Mouse (Mus musculus) hindbrain, embryonic 14.5 days (tissue): ENCODE results near the gene Tab1. TPM values are rescaled to one million over a fixed set of nuclear protein-coding genes. Genes with fewer than 3 reads are reported as not detected.
A peak's percentile ranks its signal among the peaks of the same experiment; 100 is the strongest.

Experiments
- ATAC-seq: fragments of 200-750 bp; cut with Nextera tagmentation; 2 replicates; pipeline ENCODE4 v1.8.0; 2017; ENCODE audit warnings: moderate number of reproducible peaks, mild to moderate bottlenecking, moderate TSS enrichment, moderate library complexity; ENCODE audit not compliant: low FRiP score
- DNase-seq: peaks from one replicate; pipeline ENCODE4 v3.0.0-alpha.2; 2015; ENCODE audit warnings: low spot score
- H3K27ac ChIP-seq: fragments of 300-500 bp; sonication (generic); 2 replicates; pipeline ENCODE4 v1.5.1; 2014; ENCODE audit warnings: mild to moderate bottlenecking, moderate library complexity
- H3K27me3 ChIP-seq: fragments of 300-500 bp; sonication (generic); 2 replicates; pipeline ENCODE4 v1.6.1; 2014; ENCODE audit warnings: mild to moderate bottlenecking, low read length, mixed read lengths; ENCODE audit not compliant: control insufficient read depth, insufficient read depth
- H3K36me3 ChIP-seq: fragments of 300-500 bp; sonication (generic); replicated peaks from 2 replicates; pipeline ENCODE4 v1.6.1; 2014; ENCODE audit not compliant: control insufficient read depth, insufficient read depth
- H3K4me1 ChIP-seq: fragments of 300-500 bp; sonication (generic); replicated peaks from 2 replicates; pipeline ENCODE4 v1.6.1; 2014; ENCODE audit warnings: antibody characterized with exemption, low read length, mixed read lengths; ENCODE audit not compliant: control insufficient read depth, insufficient read depth
- H3K4me2 ChIP-seq: fragments of 300-500 bp; sonication (generic); replicated peaks from 2 replicates; pipeline ENCODE4 v1.6.1; 2014; ENCODE audit warnings: mild to moderate bottlenecking, moderate library complexity
- H3K4me3 ChIP-seq: fragments of 300-500 bp; sonication (generic); replicated peaks from 2 replicates; pipeline ENCODE4 v1.5.1; 2014; ENCODE audit warnings: mild to moderate bottlenecking, low read length
- H3K9ac ChIP-seq: fragments of 300-500 bp; sonication (generic); 2 replicates; pipeline ENCODE4 v1.6.1; 2014
- H3K9me3 ChIP-seq: fragments of 300-500 bp; sonication (generic); 2 replicates; pipeline ENCODE4 v1.6.1; 2016; ENCODE audit warnings: low read length; ENCODE audit not compliant: control insufficient read depth
- WGBS: fragments of 180-500 bp; shearing (Covaris S2); extraction: QIAGEN DNeasy Blood & Tissue Kit; methylation state at CpG from one replicate; pipeline ENCODE4 v1.1.7; 2014; 5-methylcytosine and 5-hydroxymethylcytosine counted together
- polyA plus RNA-seq: library from polyadenylated mRNA; unstranded; fragments of >200 nt; fragmentation: Nextera tagmentation; extraction: Ambion mirVana; gene quantifications from 2 replicates; pipeline ENCODE4 v1.2.1, GENCODE M21; 2014

The Tab1 gene
- polyA plus RNA-seq: 32.2 and 36.1 TPM in 2 replicates

DNA sequence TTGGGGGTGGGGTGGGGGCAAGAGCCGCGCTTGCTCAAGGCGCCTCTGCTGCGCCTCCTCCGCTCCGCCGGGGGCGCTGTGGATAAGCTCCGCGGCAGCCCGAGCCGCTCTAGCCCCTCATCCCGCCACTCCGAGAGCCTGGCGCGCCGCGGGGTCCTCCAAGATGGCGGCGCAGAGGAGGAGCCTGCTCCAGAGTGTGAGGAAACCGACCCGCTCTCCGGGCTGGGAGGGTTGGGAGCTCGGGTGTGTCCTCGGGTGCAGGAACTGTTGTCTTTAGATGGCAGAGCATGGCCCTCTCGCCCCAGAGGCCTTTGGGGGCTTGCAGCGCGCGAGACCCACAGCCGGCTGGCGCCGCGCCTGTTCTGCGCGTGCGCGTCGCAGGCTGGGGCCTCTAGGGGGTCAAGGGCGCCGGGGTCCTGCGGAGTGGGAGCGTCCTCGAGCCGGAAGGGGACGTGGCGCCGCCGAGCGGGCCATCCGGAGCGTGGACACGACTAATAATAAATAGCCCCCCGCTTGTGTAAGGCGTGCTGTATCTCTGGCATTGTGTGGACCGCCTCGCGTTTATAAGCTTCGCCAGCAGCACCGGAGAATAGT is at the start of gene Tab1:
Gene Tab1, plus strand, starts transcription at position 135 of the 594 bp plus-strand sequence.
- Histone ChIP-seq H3K9ac (peak within 1 kb of the TSS; percentile 83), H3K9me3 (no peaks in the 10 kb centered on the region), H3K4me1 (peaks cover 14% of the 10 kb centered on the region), H3K36me3 (no peaks in the 10 kb centered on the region), H3K27ac (peak within 1 kb of the TSS; percentile 99), H3K4me2 (peak within 1 kb of the TSS; percentile 83), H3K27me3 (no peaks in the 10 kb centered on the region), H3K4me3 (peak within 1 kb of the TSS; percentile 69)
- under 1% methylated on average over 58 of the region's 59 CpGs for WGBS
- ATAC-seq (peak; percentile 93), DNase-seq (peak; percentile 96)

DNA sequence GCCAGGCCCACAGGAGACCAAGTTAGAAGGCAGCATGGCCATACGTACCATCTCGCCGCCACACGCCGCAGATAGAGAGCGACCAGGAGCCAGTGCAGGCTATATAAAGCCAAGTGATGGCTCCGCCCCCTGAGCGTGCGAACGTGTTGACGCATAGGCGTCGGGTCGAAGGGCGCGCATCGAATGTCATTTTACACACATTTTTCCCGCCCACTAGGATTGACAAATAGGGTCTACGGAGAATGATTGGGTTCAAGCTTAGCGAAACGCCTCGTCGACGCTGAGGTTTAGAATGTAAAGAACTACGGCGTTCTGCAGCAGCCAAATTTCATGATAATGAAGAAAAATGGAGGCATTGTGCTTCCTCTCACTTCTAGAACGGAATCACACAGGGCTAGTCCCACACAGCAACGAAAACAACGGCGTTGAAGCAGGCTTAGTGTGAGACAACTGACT is 49.6 kb upstream of the Tab1 start:
- H3K9ac ChIP-seq: peak overlapping the region; percentile 92
- peak overlapping the region; percentile 98 for H3K27ac ChIP-seq
- ATAC-seq: peak; percentile 95
- peaks cover 22% of the 10 kb centered on the region for H3K4me1 ChIP-seq
- H3K36me3 ChIP-seq: peaks cover 38% of the 10 kb centered on the region
- H3K4me3 ChIP-seq: peak overlapping the region; percentile 70
- peak; percentile 100 for DNase-seq
- H3K9me3 ChIP-seq: no peaks in the 10 kb centered on the region
- H3K27me3 ChIP-seq: no peaks in the 10 kb centered on the region
- H3K4me2 ChIP-seq: peak overlapping the region; percentile 83
- WGBS: under 1% methylated on average over 30 of the region's 30 CpGs

DNA sequence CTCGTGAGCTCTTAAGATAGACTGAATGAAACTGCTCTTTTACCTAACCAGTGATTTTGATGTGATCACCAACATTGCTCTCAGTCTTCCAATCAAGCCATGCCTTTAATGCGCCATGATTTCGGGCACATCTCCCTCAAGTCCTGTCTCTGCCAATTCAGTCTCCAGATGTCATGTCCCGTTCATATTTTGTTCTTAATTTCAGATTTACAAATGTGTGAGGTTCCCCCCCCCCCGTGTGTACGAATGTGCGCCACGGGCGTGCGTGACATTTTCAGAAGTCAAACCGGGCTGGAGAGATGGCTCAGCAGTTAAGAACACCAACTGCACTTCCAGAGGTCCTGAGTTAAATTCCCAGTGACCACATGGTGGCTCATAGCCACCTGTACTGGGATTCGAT is 49.2 kb upstream of the Tab1 start:
- Histone ChIP-seq H3K9me3 (no peaks in the 10 kb centered on the region), H3K27me3 (no peaks in the 10 kb centered on the region), H3K9ac (peak overlapping the region; percentile 69), H3K4me2 (peak overlapping the region; percentile 83), H3K36me3 (peaks cover 34% of the 10 kb centered on the region), H3K4me1 (peaks cover 22% of the 10 kb centered on the region), H3K27ac (peak overlapping the region; percentile 98), H3K4me3 (peak overlapping the region; percentile 70)
- WGBS: 2% methylated on average over 12 of the region's 12 CpGs
- DNase-seq (no peak), ATAC-seq (peak; percentile 3; the same call in 1 of the 2 replicates)

DNA sequence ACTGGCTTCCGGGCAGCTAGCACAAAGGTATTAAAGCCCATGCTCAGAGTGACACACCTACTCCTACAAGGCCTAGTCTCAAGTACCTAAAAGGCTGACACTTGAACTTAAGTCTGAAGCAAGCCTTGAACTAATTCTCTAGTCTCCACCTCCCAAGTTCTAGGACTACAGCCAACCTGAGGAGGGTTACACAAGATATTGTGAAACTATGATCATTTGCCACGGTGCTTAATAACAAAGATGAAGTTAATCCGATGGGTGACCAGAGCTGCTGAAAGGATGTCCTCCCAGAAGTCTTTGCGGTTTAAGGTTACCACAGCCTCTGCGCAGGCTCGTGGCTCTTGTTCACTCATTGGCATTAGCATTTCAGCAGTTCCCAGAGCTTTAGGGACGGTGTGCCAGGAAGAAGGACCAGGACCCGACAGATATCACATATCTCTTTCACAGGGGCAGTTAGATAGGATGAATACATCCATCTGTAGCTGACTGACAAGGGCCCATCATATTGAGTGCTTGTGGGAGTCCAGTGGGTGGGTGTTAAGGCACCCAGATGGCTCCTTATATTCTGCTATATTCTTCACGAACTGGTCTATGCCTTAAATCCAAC is 45.4 kb upstream of the Tab1 start:
- Histone ChIP-seq H3K27me3 (no peaks in the 10 kb centered on the region; the same call in 1 of the 2 replicates), H3K36me3 (no peaks in the 10 kb centered on the region), H3K4me1 (peaks cover 13% of the 10 kb centered on the region; the same call in 1 of the 2 replicates), H3K9me3 (no peaks in the 10 kb centered on the region), H3K4me3 (no peak overlapping the region), H3K4me2 (no peak overlapping the region), H3K9ac (no peak overlapping the region), H3K27ac (no peak overlapping the region)
- DNase-seq (no peak), ATAC-seq (no peak)
- WGBS: 88% methylated on average over 9 of the region's 9 CpGs

DNA sequence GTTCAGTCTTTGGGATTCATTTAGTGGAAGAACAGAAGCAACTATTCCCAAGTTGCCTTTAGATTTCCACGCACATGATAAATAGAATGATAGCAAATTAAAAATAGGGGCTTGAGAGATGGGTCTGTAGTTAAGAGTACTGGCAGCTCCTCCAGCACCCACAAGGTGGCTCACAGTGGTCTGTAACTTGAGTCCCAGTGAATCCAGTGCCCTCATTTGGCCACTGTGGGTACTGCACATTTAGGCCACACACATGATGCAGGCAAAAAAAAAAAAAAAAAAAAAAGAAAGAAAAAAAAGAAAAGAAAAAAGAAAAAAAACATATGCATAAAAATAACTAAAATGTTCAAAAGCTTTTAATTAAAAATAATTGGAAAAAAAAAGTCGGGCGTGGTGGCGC is 44.3 kb upstream of the Tab1 start:
- ATAC-seq (no peak; the same call in 1 of the 2 replicates), DNase-seq (peak; percentile 97)
- H3K27ac ChIP-seq: no peak overlapping the region
- no peak overlapping the region for H3K9ac ChIP-seq
- H3K4me1 ChIP-seq: peaks cover 13% of the 10 kb centered on the region; the same call in 1 of the 2 replicates
- H3K27me3 ChIP-seq: no peaks in the 10 kb centered on the region; the same call in 1 of the 2 replicates
- H3K9me3 ChIP-seq: no peaks in the 10 kb centered on the region
- no peak overlapping the region for H3K4me2 ChIP-seq
- no peak overlapping the region for H3K4me3 ChIP-seq
- no peaks in the 10 kb centered on the region for H3K36me3 ChIP-seq
- 33% methylated on average over 4 of the region's 4 CpGs for WGBS

DNA sequence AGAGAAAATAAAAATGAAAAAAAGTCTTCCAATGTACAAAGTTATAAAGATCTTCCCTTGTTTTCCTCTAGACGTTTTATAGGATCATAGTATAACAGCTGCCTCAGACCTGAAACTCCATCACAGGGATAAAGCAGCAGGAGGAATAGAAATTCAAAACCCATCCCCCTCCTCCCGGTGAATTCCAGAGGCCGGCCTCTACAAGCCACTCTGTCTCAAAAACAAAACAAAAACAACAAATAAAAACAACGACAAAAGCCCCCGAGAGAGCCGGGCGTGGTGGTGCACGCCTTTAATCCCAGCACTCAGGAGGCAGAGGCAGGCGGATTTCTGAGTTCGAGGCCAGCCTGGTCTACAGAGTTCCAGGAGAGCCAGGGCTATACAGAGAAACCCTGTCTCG is 42.8 kb upstream of the Tab1 start:
- H3K4me1 ChIP-seq: peaks cover 9% of the 10 kb centered on the region; the same call in 1 of the 2 replicates
- H3K4me3 ChIP-seq: no peak overlapping the region
- H3K9me3 ChIP-seq: no peaks in the 10 kb centered on the region
- DNase-seq (no peak), ATAC-seq (no peak)
- peak overlapping the region; percentile 66 for H3K4me2 ChIP-seq
- peak overlapping the region; percentile 93; the same call in 1 of the 2 replicates for H3K9ac ChIP-seq
- H3K27ac ChIP-seq: no peak overlapping the region
- H3K36me3 ChIP-seq: no peaks in the 10 kb centered on the region
- WGBS: 75% methylated on average over 11 of the region's 11 CpGs
- H3K27me3 ChIP-seq: no peaks in the 10 kb centered on the region; the same call in 1 of the 2 replicates

DNA sequence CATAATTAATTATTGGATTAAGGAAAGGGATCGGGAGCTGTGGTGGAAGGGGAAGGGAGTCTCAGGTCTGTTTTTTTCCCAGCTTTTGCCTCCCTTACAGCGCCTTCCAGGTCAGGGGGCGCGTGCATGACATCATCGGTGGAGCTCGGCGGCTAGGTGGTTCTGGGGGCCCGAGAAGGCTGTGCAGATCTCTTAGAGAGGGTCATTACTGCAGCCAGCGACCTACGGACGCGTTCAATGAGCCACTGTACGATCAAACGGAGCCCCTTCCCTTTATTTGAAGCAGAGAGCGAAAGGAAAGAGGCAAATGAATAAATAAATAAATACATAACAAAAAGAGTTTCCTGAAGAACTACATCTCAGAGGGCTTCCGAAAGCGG is 42.2 kb upstream of the Tab1 start:
- Histone ChIP-seq H3K27ac (no peak overlapping the region; the same call in 1 of the 2 replicates), H3K9me3 (no peaks in the 10 kb centered on the region), H3K9ac (peak overlapping the region; percentile 93), H3K4me3 (peak overlapping the region; percentile 92), H3K36me3 (no peaks in the 10 kb centered on the region), H3K27me3 (no peaks in the 10 kb centered on the region; the same call in 1 of the 2 replicates), H3K4me2 (peak overlapping the region; percentile 66), H3K4me1 (peaks cover 9% of the 10 kb centered on the region; the same call in 1 of the 2 replicates)
- DNase-seq (peak; percentile 42), ATAC-seq (0 out of 2 replicates have a peak, but pooled peaks have one; percentile 38)
- 2% methylated on average over 17 of the region's 17 CpGs for WGBS

DNA sequence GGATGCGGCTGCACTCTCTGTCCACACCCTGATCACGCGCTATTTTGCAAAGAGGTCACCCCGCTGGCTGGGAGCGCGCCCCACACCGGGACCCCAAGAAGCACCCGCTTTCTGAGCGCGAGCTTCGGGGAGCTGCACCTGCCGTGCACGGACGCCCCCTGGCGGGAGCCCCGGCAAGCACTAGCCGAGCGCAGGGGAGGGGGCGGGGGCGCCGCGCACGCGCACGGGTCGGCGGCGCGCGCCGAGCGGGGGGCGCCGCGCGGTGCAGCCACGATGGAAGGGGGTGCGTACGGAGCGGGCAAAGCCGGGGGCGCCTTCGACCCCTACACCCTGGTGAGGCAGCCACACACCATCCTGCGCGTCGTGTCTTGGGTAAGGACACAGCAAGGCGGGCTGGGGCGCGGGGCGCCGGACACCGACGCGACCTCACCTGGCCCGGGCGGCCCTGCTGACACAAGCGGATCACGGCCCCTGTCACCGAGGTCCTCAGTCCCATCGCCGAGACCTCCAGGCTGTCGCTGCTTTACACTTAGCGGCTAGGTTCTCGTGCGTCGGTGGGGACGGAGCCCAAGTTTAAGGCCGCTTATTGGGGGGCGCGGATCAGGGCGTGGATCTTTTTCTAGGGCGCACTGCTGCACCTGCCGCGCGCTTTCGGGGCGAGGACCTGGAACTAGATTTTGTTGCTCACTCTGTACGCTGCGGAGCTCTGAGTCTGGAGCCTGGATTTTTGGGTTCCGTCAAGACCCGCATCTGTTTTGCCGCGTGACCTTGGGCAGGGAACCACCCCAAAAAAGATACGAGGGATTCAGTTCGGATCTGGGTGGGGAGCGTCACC is 41.6 kb upstream of the Tab1 start, which contains the start of the genes Syngr1 and Rpl3:
Gene Syngr1, plus strand, starts transcription at position 214 of the 835 bp plus-strand sequence.
Gene Rpl3, minus strand, starts transcription at position 748 of the 835 bp plus-strand sequence.
- peak; percentile 63 for ATAC-seq
- H3K4me1 ChIP-seq: peaks cover 9% of the 10 kb centered on the region; the same call in 1 of the 2 replicates
- no peaks in the 10 kb centered on the region for H3K9me3 ChIP-seq
- under 1% methylated on average over 81 of the region's 86 CpGs for WGBS
- H3K27ac ChIP-seq: peak within 1 kb of the TSS; percentile 57
- no peaks in the 10 kb centered on the region for H3K36me3 ChIP-seq
- H3K27me3 ChIP-seq: no peaks in the 10 kb centered on the region; the same call in 1 of the 2 replicates
- H3K9ac ChIP-seq: peak within 1 kb of the TSS; percentile 93
- peak within 1 kb of the TSS; percentile 66 for H3K4me2 ChIP-seq
- peak; percentile 87 for DNase-seq
- H3K4me3 ChIP-seq: peak within 1 kb of the TSS; percentile 92
